Mouse (Mus musculus) kidney, postnatal 25 days (tissue): Measurements from ENCODE around the gene Oas1d.
"Not testable (repeated sequence)": the region's sequence is repeated elsewhere in the genome, so short reads cannot be mapped to it uniquely, and the experiment has no call there.

Experiments
- DNase-seq, 2 experiments: peaks; one replicate each; pipeline ENCODE4 v3.0.0; 2021; ENCODE audit warnings: mixed read lengths in 2 of 2

The Oas1d gene

DNA sequence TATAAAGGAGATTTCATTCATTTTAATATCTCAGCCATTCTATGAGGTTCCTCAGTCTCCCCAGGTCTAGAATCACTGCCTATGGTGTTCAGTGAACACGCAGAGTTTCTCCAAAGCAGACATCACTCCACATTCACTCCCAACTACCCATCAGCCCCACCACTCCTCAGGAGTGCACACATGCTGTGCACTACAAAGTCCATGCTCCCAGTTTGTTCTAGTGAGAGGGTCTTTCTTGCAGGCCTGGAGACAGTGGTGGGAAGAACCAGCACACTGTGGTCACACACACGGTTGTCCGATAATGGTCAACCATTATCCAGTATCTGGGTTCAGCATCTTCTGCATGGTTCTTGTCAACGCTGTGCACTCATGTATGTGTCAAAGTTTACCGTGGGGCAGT is 12.3 kb upstream of the Oas1d start:
- no peak for DNase-seq

DNA sequence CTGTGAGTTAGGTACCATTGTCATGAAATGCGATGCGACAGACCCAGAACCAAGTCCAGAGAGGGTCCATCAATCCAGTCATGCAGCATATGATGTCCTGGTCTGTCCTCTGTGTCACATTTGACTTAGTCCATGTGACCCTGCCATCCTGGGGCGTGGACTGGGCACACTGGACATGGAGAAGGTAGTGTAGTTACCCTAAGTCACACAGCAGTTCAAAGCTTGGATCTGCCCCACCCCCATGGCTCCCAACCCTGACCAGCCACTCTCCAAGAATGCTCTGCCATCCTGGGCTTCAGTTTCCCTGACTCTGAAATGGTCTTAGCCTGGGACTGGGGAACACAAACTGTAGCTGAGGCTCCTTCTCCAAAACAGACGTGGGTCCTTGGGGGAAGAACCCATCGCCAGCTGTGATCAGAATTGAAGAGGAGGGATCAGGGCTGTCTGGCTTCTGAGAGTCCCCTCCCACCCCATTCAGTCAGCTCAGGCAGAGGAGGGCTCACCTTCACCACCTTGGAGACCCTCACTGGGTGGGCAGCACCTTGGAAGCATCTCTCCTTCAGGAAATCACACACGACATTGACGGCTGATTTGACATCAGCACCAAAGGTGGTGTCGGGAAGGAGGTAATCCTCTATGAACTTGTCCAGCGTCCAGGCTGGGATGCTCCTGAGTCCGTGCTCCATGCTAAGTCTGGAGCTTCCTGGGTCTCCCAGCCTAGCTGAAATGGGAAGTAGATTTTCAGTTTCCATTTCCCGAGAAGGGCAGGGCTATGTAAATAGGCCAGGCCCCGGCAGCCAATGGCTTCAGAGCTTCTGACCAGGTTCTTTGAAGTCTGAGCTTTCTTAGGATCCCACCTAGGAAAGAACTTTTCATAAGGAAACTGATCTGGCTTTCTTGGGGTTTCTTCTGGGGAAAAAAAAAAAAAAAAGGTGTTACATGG is 7.3 kb upstream of the Oas1d start, which contains the start of gene Oas1a:
TSS of gene Oas1a (minus strand) at position 731 of the 943 bp plus-strand sequence.
- not testable (repeated sequence) for DNase-seq

DNA sequence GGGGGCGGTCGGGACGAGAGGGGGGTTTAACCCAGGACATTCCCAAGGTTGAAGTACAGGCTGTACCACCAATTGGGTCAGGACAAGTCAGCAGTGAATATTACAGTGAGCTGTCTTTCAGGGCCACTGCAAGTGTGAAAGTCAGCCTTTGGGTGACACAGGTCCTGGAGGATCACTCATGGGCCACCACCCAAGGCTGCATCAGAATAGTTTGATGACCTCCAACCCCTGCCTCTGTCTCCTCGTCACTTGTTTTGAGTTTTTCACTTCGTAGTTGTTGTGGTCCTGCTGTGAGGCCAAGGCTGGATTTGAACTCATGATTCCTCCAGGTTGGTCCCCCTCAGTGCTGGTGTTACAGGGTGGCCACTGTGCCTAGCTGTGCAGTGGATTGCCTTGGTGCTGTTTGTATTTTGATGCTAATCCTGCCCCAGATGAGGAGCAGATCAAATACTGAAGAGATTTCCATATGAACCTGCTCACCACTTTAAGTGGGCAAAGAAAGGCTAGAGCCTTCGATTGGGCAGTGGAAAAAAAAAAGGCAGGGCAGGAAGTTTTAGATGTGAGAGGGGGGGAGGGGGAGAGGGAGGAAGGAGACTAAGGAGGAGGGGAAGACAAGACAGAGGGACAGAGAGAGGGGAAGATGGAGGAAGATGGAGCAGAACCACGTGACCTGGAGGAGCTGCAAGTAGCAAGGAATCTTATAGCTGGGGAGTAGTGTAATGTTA is 6.0 kb upstream of the Oas1d start:
- DNase-seq, result no peak

- not testable (repeated sequence) for DNase-seq
Observed at GRCm38 (mm10) chr5:120919156-120919935, 5.0 kb downstream of the Oas1d start.

DNA sequence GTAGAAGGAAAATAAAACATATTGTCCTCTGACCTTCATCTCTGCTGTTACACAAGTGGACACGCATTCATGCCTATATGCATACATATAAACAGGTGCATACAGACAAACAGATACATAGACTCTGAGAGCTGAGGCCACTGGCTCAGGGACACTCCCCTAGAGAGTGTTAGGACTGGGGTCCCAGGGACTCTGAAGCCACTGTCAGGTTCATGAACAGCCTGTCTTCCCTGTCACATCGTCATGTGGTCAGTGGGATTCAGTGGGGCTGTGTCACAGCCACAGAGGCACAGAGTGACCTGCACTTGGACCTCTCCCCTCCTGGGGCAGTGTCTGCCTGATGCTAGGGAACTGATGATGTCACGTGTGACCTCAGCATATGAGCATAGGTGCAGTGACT is 6.0 kb downstream of the Oas1d start:
- no peak for DNase-seq

- no peak for DNase-seq
Observed at GRCm38 (mm10) chr5:120923969-120924368, 9.6 kb downstream of the Oas1d start.

- not testable (repeated sequence) for DNase-seq
Observed at GRCm38 (mm10) chr5:120924520-120924919, 10.2 kb downstream of the Oas1d start.

GRCm38 (mm10) chr5:120926311-120926710 is 12.0 kb downstream of the Oas1d start:
- DNase-seq, result not testable (repeated sequence)

DNA sequence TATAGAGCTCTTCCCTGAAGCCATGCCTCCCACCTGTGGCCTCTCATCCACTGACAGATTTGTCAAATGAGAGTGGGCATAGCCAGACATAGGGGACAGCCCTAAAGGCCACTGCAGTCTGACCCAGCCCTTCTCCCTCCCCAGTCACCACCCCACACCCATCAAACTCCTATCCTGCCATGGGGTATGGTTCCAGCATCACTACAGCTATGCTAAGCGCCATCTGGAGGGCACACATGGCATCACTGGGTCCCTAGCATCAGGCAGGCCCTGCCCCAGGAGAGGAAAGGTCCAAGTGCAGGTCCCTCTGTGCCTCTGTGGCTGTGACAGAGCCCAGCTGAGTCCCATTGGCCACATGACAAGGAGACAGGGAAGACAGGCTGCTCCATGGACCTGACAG is 12.7 kb downstream of the Oas1d start:
- DNase-seq, result no peak

- no peak for DNase-seq
Observed at GRCm38 (mm10) chr5:120933966-120934365, 19.6 kb downstream of the Oas1d start.

- peak in 1 of 2 experiments; percentile 40 for DNase-seq
Observed at GRCm38 (mm10) chr5:120937841-120938240, 23.5 kb downstream of the Oas1d start.

GRCm38 (mm10) chr5:120938586-120938985 is 24.2 kb downstream of the Oas1d start:
- no peak for DNase-seq

GRCm38 (mm10) chr5:120942076-120942475 is 27.7 kb downstream of the Oas1d start:
- DNase-seq, result no peak

- DNase-seq, result no peak
Observed at GRCm38 (mm10) chr5:120952242-120952770, 38.0 kb downstream of the Oas1d start.

DNA sequence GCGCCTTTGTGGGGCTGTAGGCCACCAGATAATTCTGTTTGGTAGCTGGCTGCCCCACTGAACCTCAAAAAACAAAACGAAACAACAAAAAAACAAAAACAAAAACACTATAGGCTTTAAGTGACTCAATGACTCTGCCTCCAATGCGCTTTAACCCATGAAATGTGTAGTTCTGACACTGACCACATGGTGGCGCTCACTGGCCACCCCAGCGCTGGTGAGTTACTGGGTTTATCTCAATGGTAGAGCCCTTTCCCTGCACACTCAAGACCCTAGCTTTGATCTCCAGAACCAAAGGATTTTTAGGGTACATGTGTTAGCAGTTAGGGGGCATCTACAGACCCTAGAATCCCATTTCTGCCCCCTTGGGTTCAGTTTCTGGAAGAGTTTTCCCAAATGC is 39.6 kb downstream of the Oas1d start:
- peak in 1 of 2 experiments; percentile 3 for DNase-seq

DNA sequence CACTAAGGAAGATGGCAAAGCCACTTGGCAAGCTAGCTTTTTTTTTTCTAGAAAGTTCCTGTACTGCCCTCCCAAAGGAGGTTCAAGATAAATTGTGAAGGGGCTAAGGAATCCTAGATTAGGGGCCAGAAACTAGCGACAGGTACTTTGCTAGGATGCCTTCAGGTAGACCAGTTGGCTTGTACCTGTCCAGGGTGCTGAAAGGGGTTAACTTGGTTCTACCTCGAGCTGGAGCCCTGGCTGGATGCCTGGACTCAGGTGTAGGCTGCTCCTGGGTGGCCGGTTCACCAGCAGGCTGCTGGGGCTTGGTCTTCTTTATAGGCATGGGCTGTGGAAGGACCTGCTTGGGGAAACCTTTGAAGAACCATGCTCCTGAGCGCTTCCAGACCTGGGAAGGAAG is 46.7 kb downstream of the Oas1d start:
- peak in 1 of 2 experiments; percentile 37 for DNase-seq

DNA sequence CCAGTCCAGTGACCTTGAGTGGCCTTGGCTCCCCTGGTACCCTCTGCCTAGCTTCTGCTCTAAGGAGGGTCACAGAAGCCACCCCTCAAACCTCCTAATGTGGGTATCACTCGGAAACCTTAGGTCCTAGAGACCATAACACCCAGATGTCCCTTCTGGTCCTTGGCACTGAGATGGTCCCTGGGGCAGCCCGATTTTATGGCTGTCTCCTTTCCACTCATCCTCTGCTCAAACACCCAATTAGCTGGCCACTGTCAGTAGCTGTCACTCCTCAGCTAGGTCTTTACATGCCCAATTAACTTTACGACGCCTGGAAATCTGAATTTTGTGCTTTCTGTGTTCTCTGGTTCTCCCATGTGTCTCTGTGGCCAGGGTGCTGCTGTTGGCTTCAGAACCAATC is 51.8 kb downstream of the Oas1d start:
- DNase-seq, result no peak

DNA sequence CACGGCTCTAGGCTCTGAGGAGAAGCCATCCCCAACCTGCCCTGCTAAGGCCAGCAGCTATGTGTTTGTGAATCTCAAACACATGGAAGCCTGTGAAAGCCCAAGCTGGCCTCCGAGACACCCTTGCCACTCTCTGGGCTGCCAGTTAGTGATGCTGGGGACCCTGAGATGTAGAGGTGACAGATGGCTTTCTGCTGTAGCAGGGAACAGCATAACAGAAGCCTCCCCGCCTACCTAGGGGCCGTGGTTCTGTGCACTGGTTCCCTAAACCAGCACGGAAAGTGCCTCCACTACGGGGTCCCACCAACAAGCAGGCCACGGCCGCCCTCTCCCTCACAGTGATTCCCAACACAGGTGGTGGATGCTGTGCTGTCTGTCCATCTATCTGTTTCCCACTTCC is 52.6 kb downstream of the Oas1d start:
- no peak for DNase-seq

DNA sequence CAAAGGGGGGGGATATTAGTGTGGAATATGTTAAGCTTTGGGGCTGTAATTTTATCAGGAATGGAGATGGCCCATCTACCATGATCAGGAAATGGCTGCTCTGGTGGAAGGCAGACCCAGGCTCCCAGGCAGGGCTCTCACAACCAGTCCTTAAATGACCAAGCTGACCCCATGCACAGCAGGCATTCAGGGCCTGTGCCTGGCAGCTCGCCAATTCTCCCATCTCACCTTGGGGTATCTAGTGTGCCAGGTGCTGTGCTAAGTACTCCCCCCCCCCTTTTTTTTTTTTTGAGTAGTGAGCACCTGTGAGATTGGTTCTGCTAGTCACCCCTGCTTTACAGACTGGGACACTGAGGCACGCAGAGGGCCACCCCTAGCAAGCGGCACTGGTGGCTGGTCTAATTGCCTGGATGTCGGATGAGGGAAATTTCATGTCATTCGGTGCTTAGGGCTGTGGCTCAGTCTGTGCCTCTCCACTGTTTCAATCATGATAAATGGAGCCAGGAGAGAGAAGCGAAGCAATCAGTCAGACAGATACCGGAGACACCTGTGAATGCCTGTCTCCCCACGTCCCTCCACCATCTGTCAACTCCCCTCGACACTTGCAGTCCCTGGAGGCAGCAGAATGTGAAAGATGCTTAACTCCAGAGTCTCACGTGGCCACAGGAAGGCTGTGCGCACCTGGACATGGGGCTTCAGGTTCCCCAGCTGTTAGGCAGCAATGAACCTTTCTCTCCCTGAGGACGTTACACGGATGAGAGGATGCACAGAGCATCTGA is 53.2 kb downstream of the Oas1d start:
- DNase-seq, result peak in 1 of 2 experiments; percentile 5

DNA sequence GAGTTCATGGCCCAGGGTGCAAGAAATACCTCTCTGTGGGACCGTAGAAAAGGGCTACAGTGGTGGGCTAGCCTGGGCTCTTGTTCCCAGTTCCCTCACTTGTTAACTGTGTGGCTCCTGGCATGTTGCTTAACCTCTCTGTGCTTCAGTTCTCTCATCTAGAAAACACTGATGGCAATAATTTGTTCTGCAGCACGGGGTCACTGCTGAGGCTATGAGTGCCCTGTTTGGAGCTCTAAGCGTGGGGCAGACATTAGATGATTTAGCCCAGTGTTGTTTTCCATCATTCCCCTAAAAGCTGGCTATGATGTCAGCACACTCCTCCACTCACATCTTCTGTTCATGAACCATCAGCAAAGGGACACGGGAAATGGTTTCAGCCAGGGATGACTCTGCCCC is 53.8 kb downstream of the Oas1d start:
- DNase-seq, result no peak

DNA sequence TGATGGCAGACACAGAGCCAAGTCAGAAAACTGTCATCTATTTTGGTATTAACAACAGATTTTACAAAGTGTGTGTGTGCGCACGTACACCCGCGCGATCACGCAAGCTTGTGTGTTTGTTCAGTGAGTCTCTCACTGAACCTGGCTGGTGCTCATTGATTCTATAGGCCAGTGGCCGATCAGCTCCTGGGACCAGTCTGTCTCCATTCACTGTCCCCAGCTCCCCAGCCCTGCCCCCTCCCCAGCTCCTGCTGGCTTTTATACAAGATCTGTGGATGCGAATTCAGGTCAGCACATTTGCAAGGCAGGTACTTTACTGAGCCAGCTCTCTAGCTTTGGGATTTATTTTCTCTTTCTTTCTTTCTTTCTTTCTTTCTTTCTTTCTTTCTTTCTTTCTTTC is 54.5 kb downstream of the Oas1d start:
- no peak for DNase-seq

DNA sequence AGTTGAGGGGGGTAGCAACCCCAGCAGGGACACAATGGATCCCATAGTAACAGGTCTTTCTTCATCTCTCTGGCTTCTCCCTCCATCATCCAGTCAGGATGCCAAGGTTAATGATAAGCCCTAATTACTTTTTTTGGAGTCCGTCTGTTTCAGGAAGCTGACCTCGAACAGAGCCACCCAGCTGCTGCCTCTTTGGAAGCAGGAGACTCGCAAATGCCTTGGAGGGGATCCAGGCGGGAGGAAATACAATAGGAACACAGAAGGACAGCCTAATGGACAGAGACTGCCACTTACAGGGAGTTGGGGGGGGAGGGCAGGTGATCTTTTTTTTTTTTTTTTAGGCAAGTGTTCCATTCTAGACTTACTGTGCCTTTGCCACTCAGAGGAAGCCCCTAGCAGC is 55.4 kb downstream of the Oas1d start:
- peak in 1 of 2 experiments; percentile 16 for DNase-seq
